Mouse (Mus musculus) liver, embryonic 15.5 days (tissue): ENCODE measurements around the gene Col3a1. TPM values are rescaled to one million over a fixed set of nuclear protein-coding genes. Genes with fewer than 3 reads are reported as not detected.

Source experiments
- ATAC-seq: fragments of 200-750 bp; cut with Nextera tagmentation; 2 replicates; pipeline ENCODE4 v1.8.0; 2017; ENCODE audit warnings: moderate number of reproducible peaks, mild to moderate bottlenecking, moderate library complexity; ENCODE audit not compliant: insufficient read depth
- H3K27ac ChIP-seq: fragments of 300-500 bp; sonication (generic); replicated peaks from 2 replicates; pipeline ENCODE4 v1.5.1; 2015; ENCODE audit warnings: mild to moderate bottlenecking, inconsistent platforms
- H3K27me3 ChIP-seq: fragments of 300-500 bp; sonication (generic); 2 replicates; pipeline ENCODE4 v1.6.1; 2015; ENCODE audit warnings: mild to moderate bottlenecking, inconsistent platforms
- H3K36me3 ChIP-seq: fragments of 300-500 bp; sonication (generic); replicated peaks from 2 replicates; pipeline ENCODE4 v1.6.1; 2015; ENCODE audit warnings: moderate library complexity, mild to moderate bottlenecking, inconsistent platforms
- H3K4me1 ChIP-seq: fragments of 300-500 bp; sonication (generic); replicated peaks from 2 replicates; pipeline ENCODE4 v1.6.1; 2015; ENCODE audit warnings: inconsistent platforms
- H3K4me2 ChIP-seq: fragments of 300-500 bp; sonication (generic); 2 replicates; pipeline ENCODE4 v1.6.1; 2015; ENCODE audit warnings: moderate library complexity, mild to moderate bottlenecking, inconsistent platforms
- H3K4me3 ChIP-seq: fragments of 300-500 bp; sonication (generic); replicated peaks from 2 replicates; pipeline ENCODE4 v1.5.1; 2015; ENCODE audit warnings: mild to moderate bottlenecking, inconsistent platforms
- H3K9ac ChIP-seq: fragments of 300-500 bp; sonication (generic); 2 replicates; pipeline ENCODE4 v1.6.1; 2015; ENCODE audit warnings: moderate library complexity, mild to moderate bottlenecking, inconsistent platforms
- H3K9me3 ChIP-seq: fragments of 300-500 bp; sonication (generic); replicated peaks from 2 replicates; pipeline ENCODE4 v1.6.1; 2016; ENCODE audit warnings: inconsistent platforms
- WGBS: fragments of 180-500 bp; shearing (Covaris S2); methylation state at CpG from one replicate; pipeline ENCODE4 v1.1.7; 2015; ENCODE audit warnings: mixed read lengths; ENCODE audit not compliant: insufficient replicate concordance; 5-methylcytosine and 5-hydroxymethylcytosine counted together
- polyA plus RNA-seq: library from polyadenylated mRNA; unstranded; fragments of >200 nt; fragmentation: Nextera tagmentation; extraction: Ambion mirVana; gene quantifications from 2 replicates; pipeline ENCODE4 v1.2.1, GENCODE M21; 2015

Col3a1 gene
- 106 and 108 TPM in 2 replicates for polyA plus RNA-seq

DNA sequence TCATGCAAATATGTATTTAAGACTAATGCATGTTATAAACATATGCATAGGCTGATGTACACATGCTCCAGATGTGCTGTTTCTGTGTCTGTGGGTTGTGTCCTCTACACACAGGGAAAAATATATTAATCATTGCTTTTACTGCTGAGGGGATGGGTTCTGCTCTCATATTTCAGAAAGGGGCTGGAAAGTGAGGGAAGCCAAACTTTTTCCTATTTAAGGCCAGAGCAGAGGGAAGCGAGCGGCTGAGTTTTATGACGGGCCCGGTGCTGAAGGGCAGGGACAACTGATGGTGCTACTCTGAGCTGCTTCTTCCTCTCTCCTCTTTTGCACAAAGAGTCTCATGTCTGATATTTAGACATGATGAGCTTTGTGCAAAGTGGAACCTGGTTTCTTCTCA is at the start of gene Col3a1:
Gene Col3a1, plus strand, starts transcription at position 151 of the 400 bp plus-strand sequence.
- H3K9ac ChIP-seq, result no peak within 1 kb of the TSS

DNA sequence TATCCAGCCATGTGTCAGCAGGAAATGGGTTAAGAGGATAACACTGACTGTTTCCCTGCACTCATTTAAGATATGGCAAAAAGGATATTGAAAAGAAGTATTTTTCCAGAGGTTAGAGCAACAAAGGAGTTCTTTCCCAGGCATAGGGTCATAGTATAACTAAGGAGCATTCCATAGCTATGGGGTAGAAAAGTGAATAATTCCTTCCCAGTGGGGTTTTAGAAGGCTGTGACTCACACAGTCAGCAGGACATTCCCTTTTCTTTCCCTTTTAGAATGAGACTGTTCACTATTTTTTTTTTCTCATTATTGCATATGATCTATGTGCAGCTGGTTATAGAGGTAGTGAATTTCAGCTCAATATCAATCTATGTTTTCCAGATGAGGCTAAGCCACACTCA is 41.9 kb upstream of the Col3a1 start:
- H3K27ac ChIP-seq, result no peak overlapping the region
- no peaks in the 10 kb centered on the region for H3K9me3 ChIP-seq
- no peak overlapping the region for H3K9ac ChIP-seq
- H3K36me3 ChIP-seq, result no peaks in the 10 kb centered on the region
- H3K27me3 ChIP-seq, result no peaks in the 10 kb centered on the region
- no peak overlapping the region for H3K4me3 ChIP-seq
- no peak overlapping the region for H3K4me2 ChIP-seq
- H3K4me1 ChIP-seq, result no peaks in the 10 kb centered on the region
- ATAC-seq, result no peak

More for the DNA sequence above, at the start of gene Col3a1:
- Histone ChIP-seq H3K9me3 (no peaks in the 10 kb centered on the region), H3K4me1 (no peaks in the 10 kb centered on the region), H3K4me3 (no peak within 1 kb of the TSS), H3K27ac (no peak within 1 kb of the TSS), H3K4me2 (no peak within 1 kb of the TSS), H3K27me3 (no peaks in the 10 kb centered on the region), H3K36me3 (no peaks in the 10 kb centered on the region)
- WGBS, result 68% methylated on average over 4 of the region's 4 CpGs
- ATAC-seq, result no peak

DNA sequence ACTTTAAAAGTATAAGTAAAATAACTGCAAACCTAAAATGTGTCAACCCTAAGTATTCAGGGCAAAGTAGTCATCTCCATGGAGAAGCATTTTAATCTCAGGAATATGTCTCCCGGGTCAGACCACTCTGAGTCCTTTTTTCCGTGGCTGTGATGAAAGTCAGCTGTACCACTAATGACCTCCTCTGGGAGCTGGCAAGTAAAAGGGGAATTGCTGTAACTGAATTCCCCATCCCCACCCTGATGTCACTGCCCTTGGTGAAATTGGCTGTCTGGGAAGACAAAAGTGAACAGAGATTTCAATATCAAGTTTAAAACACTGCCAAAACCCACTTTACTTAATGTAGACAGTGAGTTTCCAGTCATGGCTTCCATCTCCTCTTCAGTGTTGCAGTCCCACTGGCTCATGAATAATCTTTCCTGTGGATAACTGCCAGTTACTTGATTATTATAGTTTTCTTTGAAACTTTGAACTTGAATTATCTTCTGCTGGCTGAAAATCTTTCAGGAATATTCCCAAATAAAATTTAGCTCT is 35.3 kb upstream of the Col3a1 start:
- no peaks in the 10 kb centered on the region for H3K36me3 ChIP-seq
- H3K27ac ChIP-seq, result no peak overlapping the region
- H3K9ac ChIP-seq, result no peak overlapping the region
- no peak overlapping the region for H3K4me3 ChIP-seq
- 52% methylated on average over 2 of the region's 2 CpGs for WGBS
- H3K4me2 ChIP-seq, result no peak overlapping the region
- H3K4me1 ChIP-seq, result no peaks in the 10 kb centered on the region
- no peak for ATAC-seq
- H3K9me3 ChIP-seq, result no peaks in the 10 kb centered on the region
- no peaks in the 10 kb centered on the region for H3K27me3 ChIP-seq

DNA sequence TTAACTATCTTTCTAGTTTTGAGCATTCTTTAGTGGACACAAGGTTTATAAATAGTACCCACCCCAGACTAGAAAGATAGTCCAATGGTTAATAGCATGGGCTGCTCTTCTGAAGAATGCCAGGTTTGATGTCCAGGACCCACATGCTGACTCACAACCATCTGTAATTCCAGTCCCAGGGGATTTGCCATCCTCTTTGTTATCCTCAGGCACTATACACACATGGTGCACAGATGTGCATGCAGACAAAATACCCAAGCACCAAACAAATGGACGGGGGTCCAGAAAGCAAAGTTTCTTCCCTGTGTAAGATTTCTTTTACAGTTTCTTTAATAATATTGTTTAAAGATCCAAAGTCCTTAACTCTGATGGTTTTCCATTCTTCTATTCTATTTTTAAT is 23.4 kb upstream of the Col3a1 start:
- H3K4me3 ChIP-seq, result no peak overlapping the region
- H3K27me3 ChIP-seq, result no peaks in the 10 kb centered on the region
- no peak overlapping the region for H3K4me2 ChIP-seq
- ATAC-seq, result no peak
- H3K9me3 ChIP-seq, result no peaks in the 10 kb centered on the region
- 52% methylated on average over 1 of the region's 1 CpGs for WGBS
- H3K9ac ChIP-seq, result no peak overlapping the region
- H3K27ac ChIP-seq, result no peak overlapping the region
- H3K36me3 ChIP-seq, result no peaks in the 10 kb centered on the region
- no peaks in the 10 kb centered on the region for H3K4me1 ChIP-seq

DNA sequence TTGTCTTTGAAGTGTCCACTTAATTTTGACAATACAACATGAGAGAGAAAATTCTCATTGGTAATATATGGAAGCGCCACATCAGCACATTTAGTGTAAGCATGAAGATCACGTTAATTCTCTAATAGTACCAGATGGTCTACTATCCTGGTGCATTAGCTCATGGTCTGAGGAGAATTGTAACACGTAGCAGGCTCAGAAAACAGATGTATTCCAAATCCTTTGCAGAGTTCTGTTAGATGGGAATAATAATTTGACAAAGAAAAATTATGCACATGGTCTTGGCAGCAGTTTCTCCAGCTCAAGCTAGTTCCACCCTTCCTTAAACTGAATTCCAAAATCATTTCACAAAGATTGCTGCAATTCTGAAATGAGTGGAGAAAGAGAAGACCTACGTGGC is 21.3 kb upstream of the Col3a1 start:
- Histone ChIP-seq H3K36me3 (no peaks in the 10 kb centered on the region), H3K4me1 (no peaks in the 10 kb centered on the region), H3K4me3 (no peak overlapping the region), H3K9me3 (no peaks in the 10 kb centered on the region), H3K27me3 (no peaks in the 10 kb centered on the region), H3K27ac (no peak overlapping the region), H3K4me2 (no peak overlapping the region), H3K9ac (no peak overlapping the region)
- WGBS, result 51% methylated on average over 4 of the region's 4 CpGs
- no peak for ATAC-seq

DNA sequence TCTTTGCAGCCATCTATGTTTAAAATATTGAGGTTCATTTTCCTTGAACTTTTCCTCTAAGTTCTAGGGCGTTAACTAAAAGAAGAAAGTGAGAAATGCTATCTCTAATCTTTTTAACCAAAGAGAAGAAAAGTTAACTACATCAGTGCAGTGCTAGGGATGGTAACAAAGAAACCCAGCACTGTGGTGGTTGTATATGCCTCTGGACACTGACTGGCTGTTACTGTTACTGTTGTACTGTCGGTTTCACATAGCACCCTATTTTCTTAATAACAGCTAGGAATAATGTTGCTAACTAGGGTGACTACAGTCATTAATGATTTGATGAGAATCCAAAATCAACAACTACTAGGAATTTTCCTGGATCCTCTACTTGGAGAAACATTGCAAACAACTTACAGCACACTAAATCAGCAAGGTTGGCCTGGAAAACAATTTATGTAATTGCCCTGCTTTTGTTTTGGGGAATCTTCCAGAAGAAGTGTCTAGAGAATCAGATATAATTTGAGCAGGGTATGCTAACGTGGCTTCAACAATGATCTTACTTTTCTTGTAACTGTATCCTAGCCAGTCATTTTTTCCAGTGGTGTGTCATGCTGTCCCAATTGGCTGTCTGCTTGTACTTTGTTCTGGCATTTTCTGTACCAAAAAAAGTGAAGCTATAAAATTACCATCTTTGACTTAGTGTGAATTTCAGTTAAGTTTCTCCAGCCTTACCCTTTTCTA is 11.8 kb upstream of the Col3a1 start:
- Histone ChIP-seq H3K27me3 (no peaks in the 10 kb centered on the region), H3K36me3 (no peaks in the 10 kb centered on the region), H3K4me1 (no peaks in the 10 kb centered on the region), H3K4me3 (no peak overlapping the region), H3K27ac (no peak overlapping the region), H3K9ac (no peak overlapping the region), H3K9me3 (no peaks in the 10 kb centered on the region), H3K4me2 (no peak overlapping the region)
- ATAC-seq, result no peak
- WGBS, result 50% methylated on average over 3 of the region's 3 CpGs

DNA sequence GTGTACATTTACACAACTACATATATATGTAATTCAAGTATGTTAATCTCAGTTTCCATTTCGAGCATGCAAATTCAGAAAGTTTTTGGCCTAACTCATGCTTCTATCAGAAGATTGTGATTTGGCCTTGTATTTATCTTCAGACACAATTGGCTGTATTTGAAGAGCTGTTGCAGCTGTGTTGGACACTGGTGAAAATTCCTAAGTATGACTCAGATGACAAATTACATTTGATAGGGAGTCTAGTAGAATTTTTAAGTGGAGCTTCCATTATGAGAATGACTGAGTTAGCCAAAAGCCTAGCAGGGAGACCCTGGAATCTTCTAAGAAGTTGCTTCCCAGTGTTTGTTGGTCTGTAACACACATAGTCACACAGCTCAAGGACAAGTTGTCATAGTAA is 7.1 kb upstream of the Col3a1 start:
- H3K4me3 ChIP-seq, result no peak overlapping the region

DNA sequence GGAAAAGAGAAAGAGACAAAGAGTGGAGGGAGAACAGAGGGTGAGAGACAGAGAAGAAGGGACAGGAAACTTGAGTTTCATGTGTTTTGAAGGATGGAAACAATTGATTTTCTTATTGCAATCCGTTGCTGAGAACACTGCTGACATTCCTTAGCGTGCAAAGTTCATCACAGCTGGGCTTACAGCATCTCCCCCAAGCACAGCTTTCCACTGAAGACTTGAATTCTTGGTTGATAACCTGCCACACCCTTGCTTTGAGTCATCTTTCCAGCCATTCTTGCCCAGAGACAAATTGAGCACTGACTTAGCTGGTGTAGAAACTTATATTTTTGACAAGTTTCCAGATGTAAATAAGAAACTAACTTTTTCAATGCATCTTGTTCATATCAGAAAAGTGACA is 2.3 kb upstream of the Col3a1 start:
- no peak overlapping the region for H3K27ac ChIP-seq
- no peaks in the 10 kb centered on the region for H3K36me3 ChIP-seq
- WGBS, result 63% methylated on average over 2 of the region's 2 CpGs
- no peak overlapping the region for H3K9ac ChIP-seq
- no peak for ATAC-seq
- H3K27me3 ChIP-seq, result no peaks in the 10 kb centered on the region
- H3K4me2 ChIP-seq, result no peak overlapping the region
- H3K4me1 ChIP-seq, result no peaks in the 10 kb centered on the region
- H3K4me3 ChIP-seq, result no peak overlapping the region
- H3K9me3 ChIP-seq, result no peaks in the 10 kb centered on the region

More for the DNA sequence above, 7.1 kb upstream of the Col3a1 start:
- no peak overlapping the region for H3K9ac ChIP-seq
- no peaks in the 10 kb centered on the region for H3K27me3 ChIP-seq
- H3K9me3 ChIP-seq, result no peaks in the 10 kb centered on the region
- no peak overlapping the region for H3K27ac ChIP-seq
- WGBS, result 33% methylated on average over 1 of the region's 1 CpGs
- H3K4me2 ChIP-seq, result no peak overlapping the region
- no peaks in the 10 kb centered on the region for H3K4me1 ChIP-seq
- no peak for ATAC-seq
- H3K36me3 ChIP-seq, result no peaks in the 10 kb centered on the region

DNA sequence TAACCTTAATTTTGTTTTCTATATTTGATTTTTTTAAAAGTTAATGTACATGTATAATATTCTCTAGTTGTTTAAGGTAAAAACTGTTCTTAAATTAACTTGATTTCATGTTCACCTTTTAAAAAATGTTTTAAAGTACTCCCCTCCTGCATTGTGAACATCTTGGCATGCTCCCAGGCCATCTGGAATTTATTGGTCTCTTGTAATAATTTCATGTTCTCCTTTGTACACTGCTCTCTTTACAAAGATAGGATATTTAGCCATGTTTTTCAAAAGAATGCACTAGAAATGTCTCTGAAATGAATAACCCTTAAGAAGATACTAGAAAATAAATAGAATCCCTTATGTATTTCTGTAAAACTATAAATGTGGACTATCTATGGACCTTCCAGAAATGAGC is 624 bp downstream of the Col3a1 start:
- H3K9ac ChIP-seq, result no peak overlapping the region
- H3K4me2 ChIP-seq, result no peak overlapping the region
- H3K9me3 ChIP-seq, result no peaks in the 10 kb centered on the region
- no peaks in the 10 kb centered on the region for H3K4me1 ChIP-seq
- no peaks in the 10 kb centered on the region for H3K36me3 ChIP-seq
- ATAC-seq, result no peak
- H3K27ac ChIP-seq, result no peak overlapping the region
- no peaks in the 10 kb centered on the region for H3K27me3 ChIP-seq
- no peak overlapping the region for H3K4me3 ChIP-seq

DNA sequence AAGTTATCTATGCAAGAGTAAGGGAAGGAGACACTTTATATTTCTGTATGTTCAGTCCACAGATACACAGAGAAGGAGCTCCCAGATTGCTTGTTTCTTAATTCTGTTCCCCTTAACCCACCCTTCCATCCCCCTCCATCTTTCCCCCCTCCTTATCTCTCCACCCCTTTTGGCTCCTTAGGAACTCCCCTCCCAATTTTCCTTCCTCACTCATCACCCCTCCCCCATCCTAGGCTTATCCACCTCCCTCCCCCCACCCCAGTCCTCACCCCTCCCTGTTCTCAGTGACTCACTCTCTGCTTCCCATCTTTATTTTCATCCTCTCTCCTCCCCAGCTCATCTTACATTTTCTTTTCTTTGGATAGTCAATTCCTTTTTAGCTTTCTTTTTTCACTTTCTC is 1.5 kb downstream of the Col3a1 start:
- Histone ChIP-seq H3K4me1 (no peaks in the 10 kb centered on the region), H3K9me3 (no peaks in the 10 kb centered on the region), H3K4me2 (no peak overlapping the region), H3K27ac (no peak overlapping the region), H3K36me3 (no peaks in the 10 kb centered on the region), H3K9ac (no peak overlapping the region), H3K4me3 (no peak overlapping the region), H3K27me3 (no peaks in the 10 kb centered on the region)
- no peak for ATAC-seq

DNA sequence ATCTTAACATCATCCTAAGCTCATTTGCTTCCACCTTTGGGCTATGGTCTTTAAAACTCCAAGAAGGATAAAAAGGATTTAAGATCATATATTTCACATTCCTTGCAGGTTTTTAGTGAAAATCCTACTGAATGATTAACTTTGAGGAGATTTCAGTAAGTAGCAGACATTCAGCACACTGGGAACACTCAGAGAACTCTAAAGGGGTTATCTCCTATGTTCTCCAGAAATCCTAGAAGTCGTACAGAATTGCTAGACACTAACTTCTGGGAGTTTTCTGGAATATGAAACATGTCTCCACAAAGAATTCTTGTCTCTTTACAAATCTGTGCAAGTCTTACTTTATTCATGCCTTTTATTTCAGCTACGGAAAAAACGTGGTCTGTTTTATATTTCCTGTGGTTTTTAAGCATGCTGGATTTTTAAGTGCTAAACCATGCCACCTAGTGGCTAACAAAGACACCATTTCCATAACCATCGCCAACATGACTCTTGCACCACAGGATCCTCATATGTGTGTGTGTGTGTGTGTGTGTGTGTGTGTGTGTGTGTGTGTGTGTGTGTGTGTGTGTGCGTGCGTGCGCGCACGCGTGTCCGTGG is 2.5 kb downstream of the Col3a1 start:
- no peak overlapping the region for H3K27ac ChIP-seq
- H3K9ac ChIP-seq, result no peak overlapping the region
- H3K4me2 ChIP-seq, result no peak overlapping the region
- H3K36me3 ChIP-seq, result no peaks in the 10 kb centered on the region
- no peaks in the 10 kb centered on the region for H3K27me3 ChIP-seq
- ATAC-seq, result no peak
- H3K9me3 ChIP-seq, result no peaks in the 10 kb centered on the region
- H3K4me1 ChIP-seq, result no peaks in the 10 kb centered on the region
- WGBS, result 19% methylated on average over 11 of the region's 11 CpGs
- H3K4me3 ChIP-seq, result no peak overlapping the region
